Mouse (Mus musculus): ENCODE measurements around the gene Nav2.

The Nav2 gene

GRCm38 (mm10) chr7:49575226-49575625 is 666.7 kb downstream of the Nav2 start:
- in situ Hi-C loops (cut with MboI; ENCODE audit: low pct_unique_long_range_greater_than_20kb in 1 of 2, low sequenced_read_pairs in 2 of 2, unreplicated experiment in 1 of 2): no loop called here

GRCm38 (mm10) chr7:49577096-49577495 is 668.6 kb downstream of the Nav2 start:
- in situ Hi-C loops (cut with MboI; ENCODE audit: low pct_unique_long_range_greater_than_20kb in 1 of 2, low sequenced_read_pairs in 2 of 2, unreplicated experiment in 1 of 2): no loop called here

- in situ Hi-C loops (cut with MboI; ENCODE audit: low pct_unique_long_range_greater_than_20kb in 1 of 2, low sequenced_read_pairs in 2 of 2, unreplicated experiment in 1 of 2): no loop called here
Measured at GRCm38 (mm10) chr7:49581951-49582350, 673.4 kb downstream of the Nav2 start.

- in situ Hi-C loops (cut with MboI; ENCODE audit: low pct_unique_long_range_greater_than_20kb in 1 of 2, low sequenced_read_pairs in 2 of 2, unreplicated experiment in 1 of 2): no loop called here
Measured at GRCm38 (mm10) chr7:49582551-49582950, 674.0 kb downstream of the Nav2 start.

- in situ Hi-C loops (cut with MboI; ENCODE audit: low pct_unique_long_range_greater_than_20kb in 1 of 2, low sequenced_read_pairs in 2 of 2, unreplicated experiment in 1 of 2): no loop called here
Measured at GRCm38 (mm10) chr7:49583176-49583575, 674.7 kb downstream of the Nav2 start.

GRCm38 (mm10) chr7:49586530-49587120 is 678.1 kb downstream of the Nav2 start:
- in situ Hi-C loops (cut with MboI; ENCODE audit: low pct_unique_long_range_greater_than_20kb in 1 of 2, low sequenced_read_pairs in 2 of 2, unreplicated experiment in 1 of 2): no loop called here

- in situ Hi-C loops (cut with MboI; ENCODE audit: low pct_unique_long_range_greater_than_20kb in 1 of 2, low sequenced_read_pairs in 2 of 2, unreplicated experiment in 1 of 2): no loop called here
Measured at GRCm38 (mm10) chr7:49589635-49590034, 681.1 kb downstream of the Nav2 start.

GRCm38 (mm10) chr7:49597776-49598175 is 689.3 kb downstream of the Nav2 start:
- in situ Hi-C loops (cut with MboI; ENCODE audit: low pct_unique_long_range_greater_than_20kb in 1 of 2, low sequenced_read_pairs in 2 of 2, unreplicated experiment in 1 of 2): no loop called here

GRCm38 (mm10) chr7:49598225-49598624 is 689.7 kb downstream of the Nav2 start:
- in situ Hi-C loops (cut with MboI; ENCODE audit: low pct_unique_long_range_greater_than_20kb in 1 of 2, low sequenced_read_pairs in 2 of 2, unreplicated experiment in 1 of 2): no loop called here

- in situ Hi-C loops (cut with MboI; ENCODE audit: low pct_unique_long_range_greater_than_20kb in 1 of 2, low sequenced_read_pairs in 2 of 2, unreplicated experiment in 1 of 2): loop anchor here (5.0 to 25.0 kb wide), 3 partner anchors 103 to 463 kb away; partner anchors contain the start of gene Slc6a5 (in 2 of the 2)
Measured at GRCm38 (mm10) chr7:49599950-49600349, 691.4 kb downstream of the Nav2 start.

GRCm38 (mm10) chr7:49601191-49601975 is 692.9 kb downstream of the Nav2 start:
- in situ Hi-C loops (cut with MboI; ENCODE audit: low pct_unique_long_range_greater_than_20kb in 1 of 2, low sequenced_read_pairs in 2 of 2, unreplicated experiment in 1 of 2): loop anchor here (5.0 to 25.0 kb wide), 3 partner anchors 104 to 464 kb away; partner anchors contain the start of gene Slc6a5 (in 2 of the 2)

GRCm38 (mm10) chr7:49604244-49604643 is 695.7 kb downstream of the Nav2 start:
- in situ Hi-C loops (cut with MboI; ENCODE audit: low pct_unique_long_range_greater_than_20kb in 1 of 2, low sequenced_read_pairs in 2 of 2, unreplicated experiment in 1 of 2): loop anchor here (5.0 to 25.0 kb wide), 3 partner anchors 107 to 467 kb away; partner anchors contain the start of gene Slc6a5 (in 2 of the 2)

GRCm38 (mm10) chr7:49604965-49605795 is 696.7 kb downstream of the Nav2 start:
- in situ Hi-C loops (cut with MboI; ENCODE audit: low pct_unique_long_range_greater_than_20kb in 1 of 2, low sequenced_read_pairs in 2 of 2, unreplicated experiment in 1 of 2): loop anchor here (5.0 to 25.0 kb wide), 3 partner anchors 108 to 468 kb away; partner anchors contain the start of gene Slc6a5 (in 2 of the 2)

GRCm38 (mm10) chr7:49616258-49616735 is 707.8 kb downstream of the Nav2 start:
- in situ Hi-C loops (cut with MboI; ENCODE audit: low pct_unique_long_range_greater_than_20kb in 1 of 2, low sequenced_read_pairs in 2 of 2, unreplicated experiment in 1 of 2): loop anchor here (25.0 kb wide), 2 partner anchors 296 to 479 kb away; partner anchors contain the start of gene Slc6a5 (in 2 of the 2)

- in situ Hi-C loops (cut with MboI; ENCODE audit: low pct_unique_long_range_greater_than_20kb in 1 of 2, low sequenced_read_pairs in 2 of 2, unreplicated experiment in 1 of 2): loop anchor here (25.0 kb wide), 2 partner anchors 295 to 480 kb away; partner anchors contain the start of gene Slc6a5 (in 2 of the 2)
Measured at GRCm38 (mm10) chr7:49617087-49617486, 708.6 kb downstream of the Nav2 start.

GRCm38 (mm10) chr7:49620160-49620559 is 711.6 kb downstream of the Nav2 start:
- in situ Hi-C loops (cut with MboI; ENCODE audit: low pct_unique_long_range_greater_than_20kb in 1 of 2, low sequenced_read_pairs in 2 of 2, unreplicated experiment in 1 of 2): loop anchor here (25.0 kb wide), 2 partner anchors 292 to 483 kb away; partner anchors contain the start of gene Slc6a5 (in 2 of the 2)

GRCm38 (mm10) chr7:49631885-49632284 is 723.4 kb downstream of the Nav2 start:
- in situ Hi-C loops (cut with MboI; ENCODE audit: low pct_unique_long_range_greater_than_20kb in 1 of 2, low sequenced_read_pairs in 2 of 2, unreplicated experiment in 1 of 2): no loop called here

GRCm38 (mm10) chr7:49632391-49632790 is 723.9 kb downstream of the Nav2 start:
- in situ Hi-C loops (cut with MboI; ENCODE audit: low pct_unique_long_range_greater_than_20kb in 1 of 2, low sequenced_read_pairs in 2 of 2, unreplicated experiment in 1 of 2): no loop called here

All from mouse embryonic stem cell (cell line).